ENCODE assay signal across 26 mouse cellular contexts in the genomic region with DNA sequence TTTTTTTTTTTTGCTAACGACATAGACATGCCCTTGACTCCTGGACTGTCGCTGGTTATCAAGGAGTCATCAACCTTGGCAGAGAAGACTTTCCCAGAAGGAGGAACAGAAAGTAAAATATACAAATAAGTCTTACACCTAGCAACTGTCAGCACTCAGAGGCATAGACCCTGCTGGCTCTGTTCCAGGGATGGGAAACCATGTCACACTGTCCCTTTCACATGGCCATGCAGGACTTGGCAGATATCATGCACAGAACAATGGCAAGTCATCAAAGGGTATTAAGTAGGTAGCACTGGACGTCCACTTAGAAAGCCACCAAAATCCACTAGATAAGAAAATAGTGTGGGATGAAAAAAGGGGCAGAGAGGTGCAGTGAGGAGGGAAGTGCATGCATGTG.
"Had no signal": no experiment of that assay in that cellular context is flagged by ENCODE, and none has a peak within 500 bp of the region (broad histone marks: within the 10 kb centered on the region; RNA-seq: fewer than 3 reads in every experiment).

No protein-coding gene starts in this region.

- H3K27ac ChIP-seq: heart, adult 2 months; heart, embryonic 13.5 days; heart, embryonic 15.5 days; hindbrain, embryonic 13.5 days; hindbrain, embryonic 15.5 days; hindbrain, postnatal 0 days; kidney, embryonic 15.5 days; kidney, postnatal 0 days; layer of hippocampus, adult 2 months; left cerebral cortex, adult 2 months; limb, embryonic 10.5 days; limb, embryonic 12.5 days; liver, embryonic 13.5 days had no signal

- H3K4me2 ChIP-seq: heart, embryonic 11.5 days; heart, embryonic 13.5 days; heart, embryonic 15.5 days; hindbrain, embryonic 13.5 days; hindbrain, embryonic 15.5 days; kidney, embryonic 15.5 days; limb, embryonic 12.5 days; liver, embryonic 13.5 days had no signal

- H3K27me3 ChIP-seq: heart, embryonic 13.5 days; heart, embryonic 15.5 days; hindbrain, embryonic 13.5 days; hindbrain, embryonic 15.5 days; kidney, embryonic 15.5 days; limb, embryonic 12.5 days; liver, embryonic 13.5 days had no signal

- ATAC-seq: hindbrain, postnatal 0 days; intestine, embryonic 16.5 days had no signal

- H3K4me3 ChIP-seq: heart, adult 2 months; heart, embryonic 13.5 days; heart, embryonic 15.5 days; hindbrain, embryonic 13.5 days; hindbrain, embryonic 15.5 days; kidney, embryonic 15.5 days; layer of hippocampus, adult 2 months; left cerebral cortex, adult 2 months; limb, embryonic 10.5 days; limb, embryonic 12.5 days; liver, embryonic 13.5 days had no signal

- DNase-seq: gastrocnemius, postnatal 14 days; gastrocnemius, postnatal 36 days; heart, adult 11 months; heart, adult 2 months; heart, postnatal 14 days; heart, postnatal 36 days; kidney, adult 11 months; kidney, adult 2 months; kidney, adult 9 months; kidney, postnatal 14 days; kidney, postnatal 36 days; liver; liver, embryonic 13.5 days had no signal

- H3K4me1 ChIP-seq: heart, embryonic 15.5 days; hindbrain, embryonic 13.5 days; hindbrain, embryonic 15.5 days; liver, embryonic 13.5 days had no signal

- H3K9ac ChIP-seq: heart, embryonic 13.5 days; heart, embryonic 15.5 days; hindbrain, embryonic 13.5 days; hindbrain, embryonic 15.5 days; kidney, embryonic 15.5 days; limb, embryonic 12.5 days; liver, embryonic 13.5 days had no signal

- H3K9me3 ChIP-seq: heart, embryonic 13.5 days; heart, embryonic 15.5 days; hindbrain, embryonic 15.5 days; kidney, embryonic 15.5 days; limb, embryonic 10.5 days; limb, embryonic 12.5 days; liver, embryonic 13.5 days had no signal
